Mouse (Mus musculus) embryo, embryonic 10.5 days (tissue): ENCODE measurements at regions not wholly inside any gene's neighbourhood (a gene's known extent, or its start where the extent isn't known, plus 50 kb on each side); places are given as distances from the start of the nearest gene placed in this dataset.

Experiments
- DNase-seq: peaks from one replicate; pipeline ENCODE4 v3.0.0-alpha.2; 2015; ENCODE audit warnings: low spot score

DNA sequence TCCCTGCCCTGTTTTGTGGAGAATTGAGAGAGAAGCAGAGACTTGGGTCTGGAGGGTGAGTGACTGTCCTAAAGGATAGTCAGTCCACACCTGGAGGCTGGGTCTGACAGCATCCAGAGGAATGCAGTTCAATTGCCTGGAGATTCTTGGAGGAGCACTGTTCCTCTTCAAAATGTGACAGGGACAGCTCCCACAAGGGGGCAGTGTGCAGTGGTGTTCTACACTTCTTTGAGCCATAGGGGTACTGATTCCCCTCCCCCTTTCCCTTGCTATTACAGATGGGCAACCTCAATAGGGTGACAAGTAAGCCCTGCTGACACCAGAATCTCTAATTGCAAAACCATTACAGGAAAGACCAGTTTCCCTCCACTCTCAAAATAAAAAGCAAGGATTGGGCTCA, 63.7 kb upstream of the Gm773 start:
- DNase-seq, result peak; percentile 11

DNA sequence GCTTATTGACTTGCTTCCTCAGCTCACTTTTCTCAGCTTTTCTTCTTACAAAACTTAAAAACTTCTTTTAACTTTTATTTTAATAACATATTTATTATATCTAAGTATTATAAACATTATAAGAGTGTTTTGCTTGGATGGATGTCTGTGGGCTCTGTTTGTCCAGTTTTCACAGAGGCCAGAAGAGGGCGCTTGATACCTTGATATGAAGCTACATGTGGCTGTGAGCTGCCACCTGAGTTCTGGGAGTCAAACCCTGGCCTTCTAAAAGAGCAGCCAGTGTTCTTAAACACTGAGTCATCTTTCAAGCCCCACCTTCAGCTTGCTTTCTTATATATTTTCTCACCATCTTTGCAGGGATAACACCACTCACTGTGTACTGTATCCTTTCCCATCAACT, 61.5 kb upstream of the Gm773 start:
- DNase-seq, result peak; percentile 62

DNA sequence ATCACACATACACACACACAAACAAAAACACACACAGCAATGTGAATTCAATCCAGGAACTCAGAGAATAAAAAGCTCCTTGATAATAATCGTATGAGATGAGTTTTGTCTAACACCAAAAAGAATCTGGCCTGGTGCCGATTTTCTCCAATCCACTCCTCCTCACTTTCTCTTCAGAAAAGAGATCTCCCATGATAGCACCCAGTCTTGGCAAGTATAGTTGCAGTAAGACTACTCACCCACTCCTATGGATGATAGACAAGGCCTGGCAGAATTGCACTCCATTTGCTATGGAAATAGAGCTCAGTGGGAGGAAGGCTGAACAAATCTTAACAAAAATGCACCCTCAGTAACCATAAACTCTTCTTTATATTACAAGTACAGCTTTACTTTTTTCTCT, 57.0 kb upstream of the Gm773 start:
- DNase-seq, result no peak
